Mouse (Mus musculus) heart, postnatal 10 days (tissue): ENCODE results near the gene Lhfpl4. TPM values are rescaled to one million over a fixed set of nuclear protein-coding genes. Genes with fewer than 3 reads are reported as not detected.
A peak's percentile ranks its signal among the peaks of the same experiment; 100 is the strongest.

Experiments used
- DNase-seq, 2 experiments: peaks; one replicate each; pipeline ENCODE4 v3.0.0; 2021
- intact Hi-C: fragments of 180-260 bp; cut with DNase I; formaldehyde crosslinking; loops from one replicate; pipeline ENCODE4 v1.15.1; 2025
- total RNA-seq, 2 experiments: library from RNA; stranded (reverse); gene quantifications; 2 replicates each; pipeline ENCODE4 v1.2.3; 2021

The Lhfpl4 gene
- total RNA-seq, 2 experiments from 2014 or later, result 0.41 to 0.47 TPM

DNA sequence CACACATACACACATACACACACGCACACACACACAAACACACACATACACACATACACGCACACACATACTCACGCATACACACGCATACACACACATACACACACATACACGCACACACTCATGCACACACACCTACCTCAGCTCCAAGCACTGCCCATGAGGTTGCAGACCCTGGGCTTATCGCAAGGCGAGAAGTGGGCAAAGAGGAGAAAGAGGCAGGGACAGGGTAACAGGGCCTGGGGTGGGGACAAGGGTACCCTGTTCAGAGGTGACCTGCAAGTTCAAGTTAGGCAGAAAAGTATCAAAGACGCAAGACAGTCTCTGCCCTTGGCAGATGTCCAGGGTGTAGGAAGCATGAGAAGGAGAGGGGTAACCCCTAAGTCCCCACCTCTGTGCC is 24.5 kb downstream of the Lhfpl4 start:
- DNase-seq, result no peak
- intact Hi-C loops, result no loop called here

DNA sequence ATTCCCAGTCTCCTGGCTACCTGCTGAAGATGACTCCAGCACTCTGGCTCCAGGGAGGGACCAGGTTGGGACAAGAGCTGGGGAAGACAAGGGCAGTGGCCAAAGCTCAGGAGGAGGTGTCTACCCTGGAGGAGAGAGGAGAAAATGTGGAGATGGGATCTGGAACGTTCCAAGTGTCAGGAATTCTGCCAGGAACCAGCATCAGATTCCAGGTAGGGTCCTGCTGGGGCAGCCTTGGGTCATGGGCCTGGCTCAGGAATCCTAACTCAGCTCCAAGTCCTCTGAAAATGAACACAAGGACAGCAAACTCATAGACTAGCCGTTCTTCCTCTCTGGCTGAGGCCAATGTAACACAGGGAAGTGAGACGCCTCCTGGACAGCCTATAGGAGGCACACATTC is 25.3 kb downstream of the Lhfpl4 start:
- no peak for DNase-seq
- intact Hi-C loops, result no loop called here

DNA sequence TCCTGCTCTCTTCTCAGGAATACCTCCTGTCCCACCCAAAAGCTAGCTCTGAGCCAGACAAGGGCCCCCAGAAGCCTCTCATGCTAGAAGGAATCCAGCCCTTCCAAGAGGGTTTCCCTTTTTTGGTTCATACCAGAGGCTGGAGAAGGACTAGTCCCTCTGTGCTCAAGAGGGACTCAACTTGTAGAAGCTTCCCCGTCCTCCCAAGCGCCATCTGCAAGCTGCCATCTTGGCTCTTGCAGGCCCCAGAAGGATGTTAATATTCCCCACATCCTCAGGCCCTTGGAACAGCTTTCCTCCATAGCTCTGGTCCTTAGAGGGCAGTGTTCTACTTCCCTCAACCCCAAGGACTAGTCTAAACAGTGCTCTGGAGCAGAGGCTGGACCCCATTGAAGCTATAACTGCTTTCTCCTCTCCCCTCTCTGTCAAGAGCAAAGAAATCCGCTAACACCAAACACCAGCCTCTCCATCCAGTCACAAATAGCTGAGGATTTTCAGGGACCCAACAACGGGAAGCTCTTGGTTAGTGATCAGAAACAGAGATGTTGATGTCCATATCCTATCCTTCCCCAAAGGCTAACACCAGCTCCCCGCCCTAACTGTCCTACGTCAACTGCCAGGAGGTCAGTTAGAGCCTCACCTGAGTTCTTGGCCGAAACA is 26.7 kb downstream of the Lhfpl4 start:
- intact Hi-C loops, result no loop called here
- no peak for DNase-seq

DNA sequence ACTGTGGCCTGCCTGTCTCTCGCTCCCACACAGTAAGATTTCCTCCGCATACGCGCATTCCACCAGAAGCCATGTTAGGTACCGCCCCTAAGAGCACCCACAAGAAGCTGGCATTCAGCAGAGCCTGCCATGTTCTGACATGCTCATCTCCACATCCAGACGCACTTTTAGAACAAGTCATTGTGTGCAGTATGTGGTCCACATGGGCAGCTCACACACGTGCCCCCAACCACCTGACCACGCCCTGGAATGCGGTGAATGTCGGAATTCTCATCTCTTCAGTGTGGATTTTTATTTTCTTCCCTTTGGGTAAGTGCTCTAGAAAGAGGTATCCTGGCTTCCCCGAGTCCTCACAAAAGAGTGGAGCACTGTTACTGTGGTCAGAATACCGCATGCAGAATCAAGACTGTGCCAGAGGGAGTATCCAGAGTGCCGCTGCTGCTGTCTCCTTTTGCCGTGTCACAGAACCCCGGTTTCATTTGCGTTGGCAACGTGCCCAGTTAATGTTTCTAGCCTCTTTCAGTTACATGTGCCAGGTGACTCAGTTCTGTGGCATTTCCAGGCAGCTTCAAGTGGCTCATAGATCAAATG is 28.4 kb downstream of the Lhfpl4 start:
- DNase-seq, result peak; percentile 77
- intact Hi-C loops, result no loop called here

DNA sequence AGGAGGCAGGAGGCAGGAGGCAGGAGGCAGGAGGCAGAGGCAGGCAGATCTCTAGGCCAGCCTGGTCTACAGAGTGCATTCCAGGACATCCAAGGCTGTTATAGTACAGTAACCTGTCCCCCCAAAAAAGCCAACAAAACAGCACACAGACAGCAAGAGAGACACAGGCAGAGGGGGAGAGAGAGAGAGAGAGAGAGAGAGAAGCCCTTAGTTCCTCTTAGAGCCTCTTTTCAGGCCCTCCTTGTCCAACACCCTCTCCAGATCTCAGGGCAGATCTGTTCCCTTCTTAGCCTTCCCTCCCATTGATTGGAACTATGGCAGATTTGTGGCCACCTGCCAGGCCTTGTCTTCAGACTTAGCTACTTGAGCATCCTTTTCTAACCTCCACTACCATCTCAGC is 31.7 kb downstream of the Lhfpl4 start:
- no peak for DNase-seq
- intact Hi-C loops, result no loop called here

DNA sequence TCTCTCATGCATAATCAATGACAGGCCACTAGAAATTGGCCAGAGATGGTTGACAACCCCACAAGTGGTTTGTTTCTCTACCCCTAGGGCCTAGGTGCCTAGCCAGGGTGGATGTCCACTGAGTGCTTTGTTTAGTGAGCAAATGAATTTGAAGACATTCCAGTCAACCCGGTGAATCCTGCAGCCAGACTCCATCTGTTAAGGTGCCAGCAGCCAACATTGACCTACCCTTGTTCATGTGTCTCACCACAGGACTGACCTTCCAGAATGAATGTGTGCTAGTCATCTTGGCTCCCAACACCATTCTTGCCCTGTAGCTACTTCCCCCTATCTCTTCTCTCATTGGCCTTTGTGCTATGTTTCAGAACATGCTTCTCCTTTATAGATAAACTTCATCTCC is 33.2 kb downstream of the Lhfpl4 start:
- intact Hi-C loops, result no loop called here

DNA sequence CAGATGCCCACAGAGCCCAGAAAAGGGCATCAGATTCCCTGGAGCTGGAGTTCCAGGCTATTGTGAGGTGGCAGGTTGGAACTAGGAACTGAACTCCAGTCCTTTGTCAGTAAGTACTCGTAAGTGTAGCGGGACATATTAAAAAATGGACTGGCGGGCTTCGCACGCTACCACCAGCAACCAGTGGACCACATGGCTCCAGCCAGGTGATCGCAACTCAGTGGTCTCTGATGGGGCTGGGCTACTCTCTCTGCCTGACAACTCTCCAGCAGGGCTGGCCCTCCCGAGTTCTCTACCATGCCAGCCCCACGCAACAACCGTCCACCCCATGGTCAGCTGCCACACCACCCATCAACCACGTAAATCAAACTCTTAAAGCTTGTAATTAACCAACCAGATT is 35.1 kb downstream of the Lhfpl4 start:
- intact Hi-C loops, result no loop called here
- no peak for DNase-seq

More for the DNA sequence above, 33.2 kb downstream of the Lhfpl4 start:
- no peak for DNase-seq

DNA sequence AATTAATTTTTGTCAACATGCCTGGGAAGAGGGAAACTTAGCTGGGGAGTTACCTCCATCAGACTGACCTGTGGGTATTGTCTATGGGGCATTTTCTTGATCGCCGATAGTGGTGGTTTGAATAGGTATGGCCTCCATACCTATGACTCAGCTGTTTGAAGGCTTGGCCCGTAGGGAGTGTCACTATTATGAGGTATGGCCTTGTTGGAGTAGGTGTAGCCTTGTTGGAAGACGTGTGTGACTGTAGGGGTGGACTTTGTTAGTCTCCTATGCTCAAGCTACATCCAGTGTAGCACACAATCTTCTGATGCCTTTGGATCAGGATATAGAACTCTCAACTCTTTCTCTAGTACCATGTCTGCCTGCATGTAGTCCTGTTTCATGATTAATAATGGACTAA is 39.1 kb downstream of the Lhfpl4 start:
- intact Hi-C loops, result no loop called here
- no peak for DNase-seq

DNA sequence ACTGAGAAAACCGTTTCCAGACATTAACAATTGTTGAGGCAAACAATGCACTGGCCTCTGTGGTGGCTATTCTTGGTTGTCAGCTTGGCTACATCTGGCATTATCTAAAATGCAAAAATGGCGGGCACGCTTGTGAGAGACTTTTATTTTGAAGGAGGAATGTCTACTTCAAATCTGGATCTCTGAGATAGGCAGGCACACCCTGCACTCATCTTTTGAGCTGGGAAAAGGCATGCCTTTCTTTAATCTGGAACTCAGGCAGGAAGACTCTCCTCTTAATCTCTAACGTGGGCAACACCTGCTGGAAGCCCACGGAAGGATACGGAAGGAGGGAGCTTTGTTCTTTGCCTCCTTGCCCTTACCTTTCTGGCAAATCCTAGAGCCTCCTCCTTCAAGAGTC is 40.3 kb downstream of the Lhfpl4 start:
- intact Hi-C loops, result no loop called here
- DNase-seq, result no peak

DNA sequence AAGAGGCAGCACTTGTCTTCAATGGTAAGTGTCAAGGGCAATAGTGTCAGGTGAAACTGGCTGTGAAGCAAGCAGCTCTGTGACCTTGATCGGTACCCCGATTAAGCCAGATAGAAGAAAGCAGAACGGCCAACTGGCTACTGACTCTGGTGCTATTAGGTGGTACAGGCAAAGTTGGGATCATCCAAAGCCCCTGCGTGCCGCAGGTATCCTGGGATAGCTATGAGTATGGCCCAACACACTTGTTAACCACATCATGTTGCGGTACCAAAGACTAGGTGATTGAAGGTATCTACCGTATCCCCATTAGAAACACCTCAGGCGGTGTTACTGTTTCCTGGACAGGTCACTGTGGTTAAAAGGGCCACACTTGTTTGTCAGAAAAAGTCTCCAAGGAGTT is 41.1 kb downstream of the Lhfpl4 start:
- intact Hi-C loops, result no loop called here
- DNase-seq, result no peak

DNA sequence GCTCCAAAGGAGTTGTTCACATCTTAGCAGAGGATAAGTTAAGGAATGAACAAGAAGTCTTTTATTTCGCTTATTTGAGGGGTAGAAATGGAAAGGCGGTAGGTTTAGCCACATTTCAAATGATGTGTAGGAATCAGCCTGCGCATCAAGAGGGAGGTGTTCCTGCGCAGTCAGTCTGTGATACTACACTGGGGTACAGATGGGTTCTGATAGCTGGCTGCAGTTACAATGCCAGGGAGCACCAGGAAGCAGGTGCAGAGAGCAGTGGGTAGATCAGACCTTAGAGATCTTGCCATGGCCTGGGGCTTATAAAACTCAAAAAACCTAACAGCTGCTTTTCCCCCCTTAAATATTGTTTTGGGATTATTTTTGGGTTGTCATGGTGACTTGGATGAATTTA is 49.9 kb downstream of the Lhfpl4 start:
- intact Hi-C loops, result no loop called here
- no peak for DNase-seq

DNA sequence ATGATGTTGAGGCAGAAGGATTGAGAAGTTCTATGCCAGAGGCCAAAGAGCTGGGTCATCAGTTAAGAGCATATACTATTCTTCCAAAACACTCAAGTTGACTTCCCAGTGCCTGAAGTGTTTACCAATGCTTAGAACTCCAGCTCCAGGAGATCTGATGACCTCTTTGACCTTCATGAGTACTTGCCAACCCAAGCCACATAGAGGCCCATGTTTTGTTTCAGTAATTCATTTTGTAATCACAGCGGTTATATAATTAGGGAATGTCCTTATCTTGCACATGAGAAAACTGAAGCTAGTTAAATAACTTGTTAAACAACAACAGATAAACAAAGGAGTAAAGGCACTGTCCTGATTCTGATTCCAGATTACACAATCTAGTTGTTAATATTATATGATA is 50.4 kb downstream of the Lhfpl4 start:
- DNase-seq, result no peak
- intact Hi-C loops, result no loop called here

DNA sequence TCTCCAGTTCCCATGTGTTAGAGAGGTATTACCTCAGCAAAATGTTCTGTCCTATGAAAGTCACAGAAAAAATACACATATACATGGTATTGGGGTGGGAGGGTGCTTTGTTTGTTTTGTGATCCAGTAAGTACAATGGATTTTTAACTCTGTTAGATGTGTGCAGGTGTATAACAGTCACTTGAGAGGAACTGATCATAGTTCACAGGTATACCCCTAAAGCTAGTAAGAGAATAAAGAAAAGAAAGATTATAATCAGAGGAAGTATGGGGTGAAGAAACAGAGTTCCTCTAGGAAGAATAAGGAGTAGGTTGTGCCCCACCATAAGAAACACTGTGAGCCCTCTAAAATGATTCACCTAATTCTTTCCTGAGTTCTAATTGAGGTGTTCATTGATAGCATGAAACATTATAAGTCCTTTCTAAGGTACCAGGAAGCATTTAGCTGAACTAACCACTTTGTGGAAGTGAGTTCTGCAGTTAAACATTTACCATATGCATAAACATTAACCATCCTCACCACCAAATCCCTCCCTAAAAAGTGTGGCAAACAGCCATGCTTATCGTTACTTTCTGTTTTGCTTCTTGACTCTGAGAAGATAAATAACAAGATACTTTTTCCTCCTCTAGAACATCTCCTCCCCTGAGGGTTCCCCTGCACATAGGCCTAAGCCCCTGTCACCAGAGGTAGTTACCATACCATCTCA is 53.6 kb downstream of the Lhfpl4 start:
- no peak for DNase-seq
- intact Hi-C loops, result no loop called here

DNA sequence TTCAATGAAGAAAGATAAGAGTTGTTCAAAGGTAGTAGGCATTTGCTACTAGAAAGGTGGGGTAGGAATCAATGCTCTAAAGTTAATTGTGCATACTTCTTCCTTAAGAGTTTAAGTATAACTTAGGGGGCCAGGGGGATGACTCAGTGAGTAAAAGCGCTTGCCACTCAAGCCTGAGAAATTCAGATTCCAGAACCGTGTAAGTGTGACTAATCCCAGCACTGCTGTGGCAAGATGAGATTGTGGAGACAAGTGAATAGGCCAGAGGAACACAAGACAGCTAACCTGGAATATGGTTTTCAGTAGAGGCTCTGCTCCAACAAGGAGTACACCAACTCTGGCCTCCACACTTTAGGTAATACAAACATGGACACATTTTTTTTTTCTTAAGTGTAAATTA is 61.8 kb downstream of the Lhfpl4 start:
- DNase-seq, result no peak
- intact Hi-C loops, result no loop called here

DNA sequence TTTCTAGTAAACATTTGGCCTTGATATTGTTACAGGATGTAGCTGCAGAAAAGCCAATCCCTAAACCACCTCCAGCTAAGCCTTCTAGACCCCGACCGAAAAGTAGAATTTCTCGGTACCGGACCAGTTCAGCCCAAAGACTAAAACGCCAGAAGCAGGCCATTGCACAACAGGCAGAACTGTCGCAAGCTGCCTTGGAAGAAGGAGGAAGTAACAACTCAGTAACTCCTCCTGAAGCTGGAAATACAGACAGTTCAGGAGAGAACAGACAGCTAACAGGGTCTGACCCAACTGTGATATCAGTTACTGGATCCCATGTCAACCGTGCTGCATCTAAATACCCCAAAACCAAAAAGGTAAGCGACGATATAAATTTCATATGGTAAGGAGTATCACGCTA is 74.4 kb downstream of the Lhfpl4 start:
- intact Hi-C loops, result no loop called here
- no peak for DNase-seq

Other genes starting within 250 kb of the Lhfpl4 start
- 1 to 10 TPM; 2.6 to 2.9 TPM for gene Srgap3, start 248.1 kb downstream of the Lhfpl4 start, total RNA-seq
- 10 to 100 TPM; 20.3 to 21.8 TPM for gene Thumpd3, start 149.2 kb downstream of the Lhfpl4 start, total RNA-seq
- gene Setd5, start 118.0 kb downstream of the Lhfpl4 start, total RNA-seq, result 10 to 100 TPM; 70.3 to 74.2 TPM
- gene Mtmr14, start 42.5 kb upstream of the Lhfpl4 start, total RNA-seq, result 10 to 100 TPM; 15.5 to 16.1 TPM
- not detected for gene Cpne9, start 86.9 kb upstream of the Lhfpl4 start, total RNA-seq
- 10 to 100 TPM; 20.1 to 21.8 TPM for gene Brpf1, start 111.8 kb upstream of the Lhfpl4 start, total RNA-seq
- gene Ogg1, start 131.6 kb upstream of the Lhfpl4 start, total RNA-seq, result 1 to 10 TPM; 7.1 to 7.2 TPM
- gene Camk1, start 148.6 kb upstream of the Lhfpl4 start, total RNA-seq, result 10 to 100 TPM; 67.2 to 76.7 TPM
- gene Tada3, start 182.5 kb upstream of the Lhfpl4 start, total RNA-seq, result 10 to 100 TPM; 22.0 to 23.5 TPM
- gene Arpc4, start 182.7 kb upstream of the Lhfpl4 start, total RNA-seq, result 100 to 1,000 TPM; 124 to 138 TPM
- gene Ttll3, start 193.9 kb upstream of the Lhfpl4 start, total RNA-seq, result 1 to 10 TPM in 1 of 2 experiments, under 1 TPM in 1; 0.92 to 2.2 TPM
- 10 to 100 TPM in 1 of 2 experiments, 1 to 10 TPM in 1; 8.9 to 14.3 TPM for gene Rpusd3, start 224.0 kb upstream of the Lhfpl4 start, total RNA-seq
- 10 to 100 TPM in 1 of 2 experiments, 1 to 10 TPM in 1; 9.6 to 41.2 TPM for gene Cidec, start 240.4 kb upstream of the Lhfpl4 start, total RNA-seq
- 10 to 100 TPM; 26.8 to 28.2 TPM for gene Jagn1, start 247.2 kb upstream of the Lhfpl4 start, total RNA-seq